Mouse (Mus musculus): ENCODE results near the gene Zfp46. TPM values are rescaled to one million over a fixed set of nuclear protein-coding genes. Genes with fewer than 3 reads are reported as not detected.

The Zfp46 gene
- polyA plus RNA-seq, 1 experiment from 2014 or later: 24.7 TPM

DNA sequence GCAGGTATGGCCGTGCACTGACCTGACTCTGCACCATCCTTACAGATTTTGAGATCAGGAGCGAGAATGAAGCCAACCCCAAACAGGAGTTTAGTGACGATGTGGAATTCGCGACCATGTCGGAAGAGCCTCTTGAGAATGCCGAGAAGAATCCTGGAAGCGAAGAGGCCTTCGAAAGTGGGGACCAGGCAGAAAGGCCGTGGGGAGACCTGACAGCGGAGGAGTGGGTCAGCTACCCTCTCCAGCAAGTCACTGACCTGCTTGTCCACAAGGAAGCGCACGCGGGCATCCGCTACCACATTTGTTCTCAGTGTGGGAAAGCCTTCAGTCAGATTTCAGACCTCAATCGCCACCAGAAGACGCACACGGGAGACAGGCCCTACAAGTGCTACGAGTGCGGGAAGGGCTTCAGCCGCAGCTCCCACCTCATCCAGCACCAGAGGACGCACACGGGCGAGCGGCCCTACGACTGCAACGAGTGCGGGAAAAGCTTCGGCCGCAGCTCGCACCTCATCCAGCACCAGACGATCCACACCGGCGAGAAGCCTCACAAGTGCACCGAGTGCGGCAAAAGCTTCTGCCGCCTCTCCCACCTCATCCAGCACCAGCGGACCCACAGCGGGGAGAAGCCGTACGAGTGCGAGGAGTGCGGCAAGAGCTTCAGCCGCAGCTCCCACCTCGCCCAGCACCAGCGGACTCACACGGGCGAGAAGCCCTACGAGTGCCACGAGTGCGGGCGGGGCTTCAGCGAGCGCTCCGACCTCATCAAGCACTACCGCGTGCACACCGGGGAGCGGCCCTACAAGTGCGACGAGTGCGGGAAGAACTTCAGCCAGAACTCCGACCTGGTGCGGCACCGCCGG lies 5.7 kb downstream of the Zfp46 start:
- Histone ChIP-seq H3K4me1 (ENCODE audit: control insufficient read depth, insufficient read depth, low read length) (peaks cover 8% of the 10 kb centered on the region; the same call in 1 of the 2 replicates), H3K36me3 (ENCODE audit: control insufficient read depth, insufficient read depth, low read length) (peaks cover 59% of the 10 kb centered on the region), H3K9ac (replicated peaks; ENCODE audit: low read depth, low read length) (no peak overlapping the region), H3K4me3 (ENCODE audit: low read depth, low read length) (no peak overlapping the region), H3K27ac (ENCODE audit: low read length) (no peak overlapping the region), H3K9me3 (ENCODE audit: control insufficient read depth, low read depth, low read length) (no peaks in the 10 kb centered on the region), H3K27me3 (ENCODE audit: control insufficient read depth, insufficient read depth, low read length) (no peaks in the 10 kb centered on the region), H3K4me2 (replicated peaks; ENCODE audit: low read depth, low read length) (no peak overlapping the region)
- 57% methylated on average over 66 of the region's 66 CpGs for WGBS
- no peak for ATAC-seq (ENCODE audit: insufficient number of reproducible peaks, insufficient read depth, low FRiP score, low read depth)

DNA sequence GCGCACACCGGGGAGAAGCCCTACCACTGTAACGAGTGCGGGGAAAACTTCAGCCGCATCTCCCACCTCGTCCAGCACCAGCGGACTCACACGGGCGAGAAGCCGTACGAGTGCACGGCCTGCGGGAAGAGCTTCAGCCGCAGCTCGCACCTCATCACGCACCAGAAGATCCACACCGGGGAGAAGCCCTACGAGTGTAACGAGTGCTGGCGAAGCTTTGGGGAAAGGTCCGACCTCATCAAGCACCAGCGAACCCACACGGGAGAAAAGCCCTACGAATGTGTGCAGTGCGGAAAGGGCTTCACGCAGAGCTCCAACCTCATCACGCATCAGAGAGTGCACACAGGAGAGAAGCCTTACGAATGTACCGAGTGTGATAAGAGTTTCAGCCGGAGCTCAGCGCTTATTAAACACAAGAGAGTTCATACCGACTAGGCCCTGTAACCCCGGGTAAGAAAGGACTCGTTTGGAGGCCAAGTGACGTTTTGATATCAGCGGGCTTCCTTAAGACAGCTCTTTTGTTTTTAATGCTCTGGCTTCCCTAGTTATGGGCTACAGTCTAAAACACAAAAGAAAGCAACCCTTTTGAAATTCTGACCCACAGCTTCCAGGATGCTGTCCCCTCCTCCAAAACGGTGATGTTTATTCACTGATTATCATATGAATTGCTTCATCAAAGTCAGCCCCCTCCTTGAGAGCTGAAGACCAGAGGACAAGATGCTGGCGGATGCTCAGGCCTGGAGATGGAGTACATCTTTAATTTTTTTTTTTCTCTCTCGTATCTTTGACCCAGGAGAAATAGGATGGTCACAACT lies 6.5 kb downstream of the Zfp46 start:
- no peaks in the 10 kb centered on the region for H3K27me3 ChIP-seq (ENCODE audit: control insufficient read depth, insufficient read depth, low read length)
- 74% methylated on average over 39 of the region's 39 CpGs for WGBS
- no peaks in the 10 kb centered on the region for H3K9me3 ChIP-seq (ENCODE audit: control insufficient read depth, low read depth, low read length)
- no peak overlapping the region for H3K4me2 ChIP-seq (replicated peaks; ENCODE audit: low read depth, low read length)
- no peak for ATAC-seq (ENCODE audit: insufficient number of reproducible peaks, insufficient read depth, low FRiP score, low read depth)
- H3K4me1 ChIP-seq (ENCODE audit: control insufficient read depth, insufficient read depth, low read length): peaks cover 8% of the 10 kb centered on the region; the same call in 1 of the 2 replicates
- no peak overlapping the region for H3K9ac ChIP-seq (replicated peaks; ENCODE audit: low read depth, low read length)
- no peak overlapping the region for H3K27ac ChIP-seq (ENCODE audit: low read length)
- no peak overlapping the region for H3K4me3 ChIP-seq (ENCODE audit: low read depth, low read length)
- peaks cover 59% of the 10 kb centered on the region for H3K36me3 ChIP-seq (ENCODE audit: control insufficient read depth, insufficient read depth, low read length)

DNA sequence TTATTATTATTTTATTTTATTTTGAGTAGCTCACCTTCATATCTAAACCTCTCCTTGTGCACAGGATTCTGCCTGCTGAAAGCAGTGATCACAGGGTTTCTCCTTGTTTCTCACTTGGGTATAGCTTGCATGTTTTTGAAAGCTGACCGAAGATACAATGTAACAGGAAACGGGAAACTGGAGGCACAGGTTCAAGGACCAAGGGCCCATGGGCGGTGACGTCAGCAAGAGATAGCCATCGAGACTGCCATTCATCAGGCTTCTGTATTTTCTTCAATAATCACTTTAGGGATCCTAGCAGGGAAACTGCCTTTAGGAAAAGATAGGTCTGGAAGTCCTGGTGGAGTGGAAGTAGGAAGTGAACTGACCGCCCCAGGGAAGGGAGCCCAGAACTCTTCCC lies 7.2 kb downstream of the Zfp46 start:
- H3K36me3 ChIP-seq (ENCODE audit: control insufficient read depth, insufficient read depth, low read length): peaks cover 59% of the 10 kb centered on the region
- ATAC-seq (ENCODE audit: insufficient number of reproducible peaks, insufficient read depth, low FRiP score, low read depth): no peak

DNA sequence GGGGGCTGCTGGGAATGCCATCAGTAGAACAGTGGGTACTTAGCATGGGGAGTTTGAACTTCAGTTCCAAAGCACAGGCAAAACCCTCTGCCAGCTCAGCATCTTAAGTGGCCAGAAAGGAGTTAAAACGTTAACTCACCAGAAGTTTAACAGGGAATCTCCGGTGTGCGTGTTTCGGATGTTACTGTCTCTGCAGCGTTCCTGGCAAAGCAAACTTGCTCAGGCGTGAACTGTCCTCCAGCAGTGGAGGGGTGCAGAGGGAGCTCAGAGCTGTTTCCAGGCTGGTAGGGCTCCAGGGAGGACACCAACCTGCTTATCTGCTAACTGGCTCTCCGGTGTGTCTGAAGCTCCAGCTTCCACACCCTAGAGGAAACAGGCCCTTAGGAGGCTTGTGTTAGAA lies 11.5 kb downstream of the Zfp46 start:
- WGBS: 79% methylated on average over 7 of the region's 7 CpGs
- no peak overlapping the region for H3K4me3 ChIP-seq (ENCODE audit: low read depth, low read length)
- H3K27ac ChIP-seq (ENCODE audit: low read length): no peak overlapping the region
- H3K27me3 ChIP-seq (ENCODE audit: control insufficient read depth, insufficient read depth, low read length): no peaks in the 10 kb centered on the region
- no peaks in the 10 kb centered on the region for H3K9me3 ChIP-seq (ENCODE audit: control insufficient read depth, low read depth, low read length)
- H3K9ac ChIP-seq (replicated peaks; ENCODE audit: low read depth, low read length): no peak overlapping the region
- H3K4me2 ChIP-seq (replicated peaks; ENCODE audit: low read depth, low read length): no peak overlapping the region
- H3K4me1 ChIP-seq (ENCODE audit: control insufficient read depth, insufficient read depth, low read length): no peaks in the 10 kb centered on the region
- no peak for ATAC-seq (ENCODE audit: insufficient number of reproducible peaks, insufficient read depth, low FRiP score, low read depth)
- peaks cover 28% of the 10 kb centered on the region for H3K36me3 ChIP-seq (ENCODE audit: control insufficient read depth, insufficient read depth, low read length)

More for the DNA sequence above, 7.2 kb downstream of the Zfp46 start:
- no peak overlapping the region for H3K27ac ChIP-seq (ENCODE audit: low read length)
- H3K4me1 ChIP-seq (ENCODE audit: control insufficient read depth, insufficient read depth, low read length): peaks cover 5% of the 10 kb centered on the region; the same call in 1 of the 2 replicates
- no peak overlapping the region for H3K4me3 ChIP-seq (ENCODE audit: low read depth, low read length)
- no peaks in the 10 kb centered on the region for H3K27me3 ChIP-seq (ENCODE audit: control insufficient read depth, insufficient read depth, low read length)
- 89% methylated on average over 6 of the region's 6 CpGs for WGBS
- no peak overlapping the region for H3K4me2 ChIP-seq (replicated peaks; ENCODE audit: low read depth, low read length)
- H3K9me3 ChIP-seq (ENCODE audit: control insufficient read depth, low read depth, low read length): no peaks in the 10 kb centered on the region
- no peak overlapping the region for H3K9ac ChIP-seq (replicated peaks; ENCODE audit: low read depth, low read length)

DNA sequence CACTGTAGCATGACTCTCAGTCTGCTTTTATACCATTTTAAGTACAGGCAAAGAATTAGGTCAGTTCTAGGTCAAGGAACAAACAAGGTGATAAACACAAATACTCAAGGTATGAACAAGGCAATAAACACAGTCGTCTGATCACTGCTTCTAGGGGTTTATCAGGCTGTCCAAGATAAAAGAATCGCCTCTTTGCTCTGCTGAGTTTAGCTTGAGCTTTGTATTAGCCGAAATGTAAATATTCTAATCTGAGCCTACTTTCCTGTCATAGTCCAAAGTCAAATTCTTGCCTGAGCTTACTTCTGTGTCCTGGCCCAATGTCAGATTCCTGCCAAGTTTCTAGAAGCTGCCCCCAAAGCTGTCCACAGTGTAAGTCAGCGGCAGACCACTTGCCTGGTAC lies 18.0 kb downstream of the Zfp46 start:
- H3K9me3 ChIP-seq (ENCODE audit: control insufficient read depth, low read depth, low read length): no peaks in the 10 kb centered on the region
- 44% methylated on average over 4 of the region's 4 CpGs for WGBS
- no peak overlapping the region for H3K9ac ChIP-seq (replicated peaks; ENCODE audit: low read depth, low read length)
- H3K27ac ChIP-seq (ENCODE audit: low read length): no peak overlapping the region
- H3K4me3 ChIP-seq (ENCODE audit: low read depth, low read length): no peak overlapping the region
- no peaks in the 10 kb centered on the region for H3K27me3 ChIP-seq (ENCODE audit: control insufficient read depth, insufficient read depth, low read length)
- H3K4me2 ChIP-seq (replicated peaks; ENCODE audit: low read depth, low read length): no peak overlapping the region
- no peaks in the 10 kb centered on the region for H3K36me3 ChIP-seq (ENCODE audit: control insufficient read depth, insufficient read depth, low read length)
- ATAC-seq (ENCODE audit: insufficient number of reproducible peaks, insufficient read depth, low FRiP score, low read depth): peak; percentile 14; the same call in 1 of the 2 replicates
- H3K4me1 ChIP-seq (ENCODE audit: control insufficient read depth, insufficient read depth, low read length): no peaks in the 10 kb centered on the region

DNA sequence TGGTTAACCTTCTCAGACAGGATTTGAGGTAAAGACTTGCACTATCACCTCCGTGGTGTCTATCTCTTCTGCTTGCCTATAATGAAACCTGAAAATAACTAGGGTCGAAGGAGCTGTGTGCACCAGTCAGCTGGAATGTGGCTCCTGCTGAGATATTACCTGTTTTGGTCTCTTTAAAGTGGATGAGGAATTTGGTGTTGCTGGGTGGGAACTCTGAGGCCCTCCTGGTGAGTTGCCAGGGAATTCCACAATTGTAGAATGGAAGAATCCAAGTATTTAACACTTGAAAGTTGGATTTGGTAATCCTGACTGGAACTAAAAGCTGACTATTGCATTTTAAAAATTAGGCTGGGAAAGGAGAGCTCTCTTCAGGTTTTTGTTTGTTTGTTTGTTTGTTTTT lies 19.7 kb downstream of the Zfp46 start:
- H3K4me1 ChIP-seq (ENCODE audit: control insufficient read depth, insufficient read depth, low read length): no peaks in the 10 kb centered on the region
- H3K27me3 ChIP-seq (ENCODE audit: control insufficient read depth, insufficient read depth, low read length): no peaks in the 10 kb centered on the region
- no peaks in the 10 kb centered on the region for H3K36me3 ChIP-seq (ENCODE audit: control insufficient read depth, insufficient read depth, low read length)
- no peak for ATAC-seq (ENCODE audit: insufficient number of reproducible peaks, insufficient read depth, low FRiP score, low read depth)
- H3K9ac ChIP-seq (replicated peaks; ENCODE audit: low read depth, low read length): no peak overlapping the region
- 49% methylated on average over 2 of the region's 2 CpGs for WGBS
- no peak overlapping the region for H3K4me2 ChIP-seq (replicated peaks; ENCODE audit: low read depth, low read length)
- H3K27ac ChIP-seq (ENCODE audit: low read length): no peak overlapping the region
- no peaks in the 10 kb centered on the region for H3K9me3 ChIP-seq (ENCODE audit: control insufficient read depth, low read depth, low read length)
- no peak overlapping the region for H3K4me3 ChIP-seq (ENCODE audit: low read depth, low read length)

DNA sequence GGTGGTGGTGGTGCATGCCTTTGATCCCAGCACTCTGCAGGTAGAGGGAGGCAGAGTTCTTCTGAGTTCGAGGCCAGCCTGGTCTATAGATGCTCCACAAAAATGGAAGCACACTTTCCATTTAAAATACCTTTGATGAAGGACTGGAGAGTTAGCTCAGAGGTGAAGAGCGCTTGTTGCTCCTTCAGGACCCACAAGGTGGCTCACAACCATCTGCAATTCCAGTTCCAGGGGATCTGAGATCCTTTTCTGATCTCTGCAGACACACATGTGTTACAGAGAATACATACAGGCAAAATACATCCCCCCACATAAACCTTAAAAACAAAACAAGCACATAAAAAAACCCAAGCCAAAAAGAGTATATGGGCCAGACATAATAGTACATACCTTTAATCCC lies 23.9 kb downstream of the Zfp46 start:
- no peak overlapping the region for H3K4me2 ChIP-seq (replicated peaks; ENCODE audit: low read depth, low read length)
- peaks cover 8% of the 10 kb centered on the region for H3K4me1 ChIP-seq (ENCODE audit: control insufficient read depth, insufficient read depth, low read length)
- no peak overlapping the region for H3K9ac ChIP-seq (replicated peaks; ENCODE audit: low read depth, low read length)
- no peak overlapping the region for H3K4me3 ChIP-seq (ENCODE audit: low read depth, low read length)
- H3K9me3 ChIP-seq (ENCODE audit: control insufficient read depth, low read depth, low read length): no peaks in the 10 kb centered on the region
- no peak for ATAC-seq (ENCODE audit: insufficient number of reproducible peaks, insufficient read depth, low FRiP score, low read depth)
- H3K27me3 ChIP-seq (ENCODE audit: control insufficient read depth, insufficient read depth, low read length): no peaks in the 10 kb centered on the region
- 59% methylated on average over 2 of the region's 2 CpGs for WGBS
- no peak overlapping the region for H3K27ac ChIP-seq (ENCODE audit: low read length)
- no peaks in the 10 kb centered on the region for H3K36me3 ChIP-seq (ENCODE audit: control insufficient read depth, insufficient read depth, low read length)

DNA sequence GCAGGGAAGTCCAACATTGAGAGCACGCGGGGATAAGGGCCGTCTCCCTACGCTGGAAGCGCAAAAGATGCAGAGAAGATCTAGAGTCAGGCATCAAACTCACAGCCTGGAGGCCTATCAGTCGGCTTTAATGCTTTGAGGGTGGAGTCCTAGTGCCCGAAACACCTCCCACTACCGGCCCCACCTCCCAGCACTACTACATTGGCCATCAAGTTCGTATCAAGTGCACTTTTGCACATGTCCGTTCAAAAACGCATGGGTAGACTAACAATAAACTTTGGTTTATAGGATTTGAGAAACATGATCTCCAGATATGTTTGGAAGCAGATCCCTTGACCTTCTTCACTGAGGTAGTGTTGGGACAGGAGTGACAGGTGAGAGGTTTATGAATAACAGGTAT lies 25.3 kb downstream of the Zfp46 start:
- H3K27me3 ChIP-seq (ENCODE audit: control insufficient read depth, insufficient read depth, low read length): no peaks in the 10 kb centered on the region
- H3K4me3 ChIP-seq (ENCODE audit: low read depth, low read length): peak overlapping the region; percentile 98
- peaks cover 21% of the 10 kb centered on the region for H3K4me1 ChIP-seq (ENCODE audit: control insufficient read depth, insufficient read depth, low read length)
- WGBS: 3% methylated on average over 11 of the region's 11 CpGs
- H3K4me2 ChIP-seq (replicated peaks; ENCODE audit: low read depth, low read length): peak overlapping the region; percentile 57
- H3K9ac ChIP-seq (replicated peaks; ENCODE audit: low read depth, low read length): peak overlapping the region; percentile 100; the same call in 1 of the 2 replicates
- H3K36me3 ChIP-seq (ENCODE audit: control insufficient read depth, insufficient read depth, low read length): no peaks in the 10 kb centered on the region
- ATAC-seq (ENCODE audit: insufficient number of reproducible peaks, insufficient read depth, low FRiP score, low read depth): no peak
- H3K9me3 ChIP-seq (ENCODE audit: control insufficient read depth, low read depth, low read length): no peaks in the 10 kb centered on the region
- H3K27ac ChIP-seq (ENCODE audit: low read length): peak overlapping the region; percentile 79

Data from stomach, embryonic 14.5 days (tissue).